Mouse (Mus musculus) ES-CJ7 (cell line): ENCODE data around the gene Rce1.
A peak's percentile ranks its signal among the peaks of the same experiment; 100 is the strongest.
"Not testable (repeated sequence)": the region's sequence is repeated elsewhere in the genome, so short reads cannot be mapped to it uniquely, and the experiment has no call there.

Experiments
- DNase-seq: peaks from one replicate; pipeline ENCODE4 v3.0.0; 2011; ENCODE audit warnings: low read depth, low spot score

Gene Rce1

GRCm38 (mm10) chr19:4613464-4614304 is 11.8 kb downstream of the Rce1 start:
- no peak for DNase-seq

- DNase-seq: no peak
Observed at GRCm38 (mm10) chr19:4612181-4612961, 13.1 kb downstream of the Rce1 start.

GRCm38 (mm10) chr19:4610109-4610508 is 15.3 kb downstream of the Rce1 start:
- DNase-seq: no peak

- DNase-seq: no peak
Observed at GRCm38 (mm10) chr19:4608511-4608910, 16.9 kb downstream of the Rce1 start.

- DNase-seq: no peak
Observed at GRCm38 (mm10) chr19:4607406-4607805, 18.0 kb downstream of the Rce1 start.

GRCm38 (mm10) chr19:4605654-4606053 is 19.8 kb downstream of the Rce1 start:
- DNase-seq: no peak

- DNase-seq: peak; percentile 89
Observed at GRCm38 (mm10) chr19:4603801-4604723, 21.4 kb downstream of the Rce1 start.

GRCm38 (mm10) chr19:4602459-4602858 is 23.0 kb downstream of the Rce1 start:
- DNase-seq: no peak

GRCm38 (mm10) chr19:4596071-4596470 is 29.4 kb downstream of the Rce1 start:
- DNase-seq: no peak

GRCm38 (mm10) chr19:4593792-4594522 is 31.5 kb downstream of the Rce1 start:
- DNase-seq: no peak

GRCm38 (mm10) chr19:4590025-4590424 is 35.4 kb downstream of the Rce1 start:
- DNase-seq: no peak

- no peak for DNase-seq
Observed at GRCm38 (mm10) chr19:4589081-4589480, 36.4 kb downstream of the Rce1 start.

- no peak for DNase-seq
Observed at GRCm38 (mm10) chr19:4588430-4588829, 37.0 kb downstream of the Rce1 start.

GRCm38 (mm10) chr19:4587426-4587825 is 38.0 kb downstream of the Rce1 start:
- DNase-seq: no peak

GRCm38 (mm10) chr19:4586783-4587182 is 38.7 kb downstream of the Rce1 start:
- not testable (repeated sequence) for DNase-seq

GRCm38 (mm10) chr19:4583856-4584255 is 41.6 kb downstream of the Rce1 start:
- no peak for DNase-seq

GRCm38 (mm10) chr19:4579296-4579695 is 46.1 kb downstream of the Rce1 start:
- no peak for DNase-seq

- no peak for DNase-seq
Observed at GRCm38 (mm10) chr19:4578799-4579198, 46.6 kb downstream of the Rce1 start.

- DNase-seq: peak; percentile 32
Observed at GRCm38 (mm10) chr19:4573241-4573640, 52.2 kb downstream of the Rce1 start.
